Comparison of ENCODE assay signal across 26 mouse cellular contexts in the genomic region with DNA sequence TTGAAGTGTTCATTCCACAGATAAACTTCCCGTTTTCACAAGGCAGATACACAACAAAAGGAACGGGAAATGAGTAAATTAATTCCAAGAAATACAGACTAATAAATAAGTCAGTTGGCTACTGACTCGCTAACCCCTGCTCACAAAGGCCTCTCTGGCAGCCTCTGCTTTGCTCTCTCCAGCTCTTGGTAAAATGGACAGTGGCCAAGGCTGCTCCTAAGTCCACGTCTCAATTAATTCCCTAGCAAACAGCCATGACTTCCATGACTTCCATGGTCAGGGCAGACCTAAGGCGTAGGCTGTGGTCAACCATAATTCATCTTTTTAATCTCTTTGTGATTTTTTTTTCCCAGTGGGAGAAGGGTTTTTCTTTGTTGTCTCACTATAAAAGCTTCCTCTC. TPM values are rescaled to one million over a fixed set of nuclear protein-coding genes. Genes with fewer than 3 reads are reported as not detected.
DNase-seq lines count a peak whose midpoint lies in the region; ATAC-seq lines count a peak whose summit lies in the region.
"Had no signal": no experiment of that assay in that cellular context is flagged by ENCODE, and none has a peak within 500 bp of the region (broad histone marks: within the 10 kb centered on the region; RNA-seq: fewer than 3 reads in every experiment).

No protein-coding gene starts in this region.

- peak; percentile 45 for DNase-seq in adrenal gland, postnatal 10 days
- DNase-seq in adrenal gland, adult 18-20 months (ENCODE audit: low spot score in 2 of 2), result no peak
- peak; percentile 40 to 42 for DNase-seq in heart, postnatal 10 days
- peak; percentile 25 for DNase-seq in midbrain, embryonic 14.5 days
- DNase-seq in kidney, postnatal 4 days, result peak; percentile 60 to 67
- DNase-seq: cerebellum, adult 11 months; lung, postnatal 10 days; retina, postnatal 1 day; right cerebral cortex, postnatal 4 days had no signal

- ATAC-seq in heart, embryonic 11.5 days (replicated peaks; ENCODE audit: insufficient number of reproducible peaks, low FRiP score, low TSS enrichment), result no peak
- ATAC-seq in midbrain, embryonic 14.5 days (ENCODE audit: low FRiP score, low TSS enrichment), result no peak
- no peak for ATAC-seq in midbrain, embryonic 15.5 days (replicated peaks)
- ATAC-seq in intestine, embryonic 16.5 days, result no peak
- ATAC-seq: forebrain, embryonic 15.5 days had no signal

- no peak overlapping the region for H3K27ac ChIP-seq in heart, embryonic 11.5 days (ENCODE audit: low read depth, low read length)
- no peak overlapping the region for H3K27ac ChIP-seq in midbrain, embryonic 14.5 days (replicated peaks; ENCODE audit: low read depth, low read length)
- H3K27ac ChIP-seq in midbrain, embryonic 15.5 days, result no peak overlapping the region
- no peak overlapping the region for H3K27ac ChIP-seq in intestine, embryonic 16.5 days (ENCODE audit: low read length)
- H3K27ac ChIP-seq: forebrain, embryonic 15.5 days; hindbrain, embryonic 15.5 days; limb, embryonic 15.5 days; neural tube, embryonic 15.5 days had no signal

- no peak overlapping the region for H3K4me3 ChIP-seq in heart, embryonic 11.5 days (ENCODE audit: low read depth, low read length)
- H3K4me3 ChIP-seq in midbrain, embryonic 14.5 days (replicated peaks; ENCODE audit: low read depth, low read length), result no peak overlapping the region
- no peak overlapping the region for H3K4me3 ChIP-seq in midbrain, embryonic 15.5 days
- no peak overlapping the region for H3K4me3 ChIP-seq in intestine, embryonic 16.5 days (ENCODE audit: low read length)
- H3K4me3 ChIP-seq: erythroblast, embryonic 14.5 days; forebrain, embryonic 15.5 days; hindbrain, embryonic 15.5 days; limb, embryonic 15.5 days; megakaryocyte, embryonic 14.5 days; neural tube, embryonic 15.5 days had no signal

- H3K4me2 ChIP-seq in heart, embryonic 11.5 days, result no peak overlapping the region
- H3K4me2 ChIP-seq in midbrain, embryonic 14.5 days (ENCODE audit: low read length), result no peak overlapping the region
- no peak overlapping the region for H3K4me2 ChIP-seq in midbrain, embryonic 15.5 days
- no peak overlapping the region for H3K4me2 ChIP-seq in intestine, embryonic 16.5 days (ENCODE audit: low read depth, low read length)
- H3K4me2 ChIP-seq: forebrain, embryonic 15.5 days; hindbrain, embryonic 15.5 days; limb, embryonic 15.5 days; neural tube, embryonic 15.5 days had no signal

- no peaks in the 10 kb centered on the region for H3K36me3 ChIP-seq in heart, embryonic 11.5 days (ENCODE audit: control insufficient read depth, insufficient read depth, low read length)
- H3K36me3 ChIP-seq in midbrain, embryonic 14.5 days (ENCODE audit: control insufficient read depth, insufficient read depth, low read length), result no peaks in the 10 kb centered on the region
- H3K36me3 ChIP-seq in midbrain, embryonic 15.5 days (replicated peaks), result no peaks in the 10 kb centered on the region
- no peaks in the 10 kb centered on the region; the same call in 1 of the 2 replicates for H3K36me3 ChIP-seq in intestine, embryonic 16.5 days (ENCODE audit: control insufficient read depth, insufficient read depth, low read length)
- H3K36me3 ChIP-seq: forebrain, embryonic 15.5 days; hindbrain, embryonic 15.5 days; limb, embryonic 15.5 days; neural tube, embryonic 15.5 days had no signal

- WGBS in heart, embryonic 11.5 days (ENCODE audit: insufficient replicate concordance), result 67% methylated on average over 5 of the region's 5 CpGs
- WGBS in midbrain, embryonic 14.5 days, result 31% methylated on average over 5 of the region's 5 CpGs
- WGBS in midbrain, embryonic 15.5 days, result 34% methylated on average over 5 of the region's 5 CpGs
- WGBS in intestine, embryonic 16.5 days, result 65% methylated on average over 5 of the region's 5 CpGs

- no peaks in the 10 kb centered on the region for H3K4me1 ChIP-seq in heart, embryonic 11.5 days (ENCODE audit: control insufficient read depth, insufficient read depth, low read length)
- no peaks in the 10 kb centered on the region for H3K4me1 ChIP-seq in midbrain, embryonic 14.5 days (ENCODE audit: control insufficient read depth, insufficient read depth, low read length)
- H3K4me1 ChIP-seq in midbrain, embryonic 15.5 days, result 0 out of 2 replicates have a peak, but pooled peaks cover 3% of the 10 kb centered on the region
- H3K4me1 ChIP-seq in intestine, embryonic 16.5 days (ENCODE audit: control insufficient read depth, insufficient read depth, low read length), result no peaks in the 10 kb centered on the region
- H3K4me1 ChIP-seq: forebrain, embryonic 15.5 days; hindbrain, embryonic 15.5 days; limb, embryonic 15.5 days had no signal

- intact Hi-C loops in heart, postnatal 10 days (cut with DNase I), result no loop called here

- H3K9me3 ChIP-seq in heart, embryonic 11.5 days (replicated peaks; ENCODE audit: control insufficient read depth, low read length), result no peaks in the 10 kb centered on the region
- no peaks in the 10 kb centered on the region for H3K9me3 ChIP-seq in midbrain, embryonic 14.5 days (ENCODE audit: control insufficient read depth, low read length)
- H3K9me3 ChIP-seq in midbrain, embryonic 15.5 days, result no peaks in the 10 kb centered on the region
- H3K9me3 ChIP-seq in intestine, embryonic 16.5 days (ENCODE audit: control insufficient read depth, low read length), result no peaks in the 10 kb centered on the region
- H3K9me3 ChIP-seq: forebrain, embryonic 15.5 days; hindbrain, embryonic 15.5 days; limb, embryonic 15.5 days; neural tube, embryonic 15.5 days had no signal

- no peak overlapping the region for H3K9ac ChIP-seq in heart, embryonic 11.5 days (ENCODE audit: low read depth, low read length)
- H3K9ac ChIP-seq in midbrain, embryonic 14.5 days (replicated peaks; ENCODE audit: low read length), result no peak overlapping the region
- no peak overlapping the region for H3K9ac ChIP-seq in midbrain, embryonic 15.5 days
- no peak overlapping the region for H3K9ac ChIP-seq in intestine, embryonic 16.5 days (ENCODE audit: low read depth, low read length)
- H3K9ac ChIP-seq: forebrain, embryonic 15.5 days; hindbrain, embryonic 15.5 days; limb, embryonic 15.5 days; neural tube, embryonic 15.5 days had no signal

- H3K27me3 ChIP-seq in heart, embryonic 11.5 days (ENCODE audit: control insufficient read depth, insufficient read depth, low read length), result no peaks in the 10 kb centered on the region
- H3K27me3 ChIP-seq in midbrain, embryonic 14.5 days (ENCODE audit: control insufficient read depth, insufficient read depth, low read length), result no peaks in the 10 kb centered on the region
- H3K27me3 ChIP-seq in midbrain, embryonic 15.5 days (replicated peaks), result no peaks in the 10 kb centered on the region
- H3K27me3 ChIP-seq in intestine, embryonic 16.5 days (replicated peaks; ENCODE audit: control insufficient read depth, insufficient read depth, low read length), result no peaks in the 10 kb centered on the region
- H3K27me3 ChIP-seq: forebrain, embryonic 15.5 days; hindbrain, embryonic 15.5 days; limb, embryonic 15.5 days; neural tube, embryonic 15.5 days had no signal

RNA-seq across cellular contexts. Expression of a gene that starts 8.6 kb away (rescaled TPM):
- total RNA-seq in adrenal gland, postnatal 10 days (2021), result under 1 TPM in 1 of 2 experiments, not detected in 1; 0.70 TPM
- total RNA-seq in adrenal gland, adult 18-20 months (2021), result not detected
- total RNA-seq in heart, postnatal 10 days (2021), result not detected
- polyA plus RNA-seq in heart, embryonic 11.5 days (2014; fragmentation: Nextera tagmentation; extraction: Ambion mirVana), result 0.53 TPM in 1 of 2 replicates, not detected in the other
- 0.36 and 0.59 TPM in 2 replicates for polyA plus RNA-seq in midbrain, embryonic 14.5 days (2014; fragmentation: Nextera tagmentation; extraction: Ambion mirVana)
- 0.40 and 0.86 TPM in 2 replicates for polyA plus RNA-seq in midbrain, embryonic 15.5 days (2015; fragmentation: Nextera tagmentation; extraction: Ambion mirVana)
- polyA plus RNA-seq in intestine, embryonic 16.5 days (2015; fragmentation: Nextera tagmentation; extraction: Ambion mirVana), result 0.13 and 0.29 TPM in 2 replicates
- total RNA-seq: common myeloid progenitor, adult 5-6 weeks; heart, postnatal 14 days had no signal
- polyA plus RNA-seq: erythroblast, embryonic 14.5 days had no signal

RNA-seq across cellular contexts. Expression of a gene that starts 15.7 kb away (rescaled TPM):
- total RNA-seq in adrenal gland, postnatal 10 days (2021), result 10 to 100 TPM in 1 of 2 experiments, 1 to 10 TPM in 1; 9.5 to 14.1 TPM
- total RNA-seq in adrenal gland, adult 18-20 months (2021), result 1 to 10 TPM; 3.9 to 6.7 TPM
- total RNA-seq in heart, postnatal 10 days (2021), result 1 to 10 TPM; 7.3 to 9.8 TPM
- polyA plus RNA-seq in heart, embryonic 11.5 days (2014; fragmentation: Nextera tagmentation; extraction: Ambion mirVana), result 23.4 and 27.4 TPM in 2 replicates
- polyA plus RNA-seq in midbrain, embryonic 14.5 days (2014; fragmentation: Nextera tagmentation; extraction: Ambion mirVana), result 35.2 and 35.9 TPM in 2 replicates
- 35.8 and 36.2 TPM in 2 replicates for polyA plus RNA-seq in midbrain, embryonic 15.5 days (2015; fragmentation: Nextera tagmentation; extraction: Ambion mirVana)
- polyA plus RNA-seq in intestine, embryonic 16.5 days (2015; fragmentation: Nextera tagmentation; extraction: Ambion mirVana), result 27.0 and 27.8 TPM in 2 replicates

RNA-seq across cellular contexts. Expression of a gene that starts 31.0 kb away (rescaled TPM):
- not detected for total RNA-seq in adrenal gland, postnatal 10 days (2021)
- not detected for total RNA-seq in adrenal gland, adult 18-20 months (2021)
- total RNA-seq in heart, postnatal 10 days (2021), result not detected
- 0.10 and 0.21 TPM in 2 replicates for polyA plus RNA-seq in heart, embryonic 11.5 days (2014; fragmentation: Nextera tagmentation; extraction: Ambion mirVana)
- not detected in 2 replicates for polyA plus RNA-seq in midbrain, embryonic 14.5 days (2014; fragmentation: Nextera tagmentation; extraction: Ambion mirVana)
- not detected in 2 replicates for polyA plus RNA-seq in midbrain, embryonic 15.5 days (2015; fragmentation: Nextera tagmentation; extraction: Ambion mirVana)
- polyA plus RNA-seq in intestine, embryonic 16.5 days (2015; fragmentation: Nextera tagmentation; extraction: Ambion mirVana), result not detected in 2 replicates
- total RNA-seq: common myeloid progenitor, adult 5-6 weeks; granulocyte monocyte progenitor cell, adult 5-6 weeks; heart, postnatal 14 days; layer of hippocampus, postnatal 14 days; left cerebral cortex, postnatal 14 days had no signal
- polyA plus RNA-seq: embryonic facial prominence, embryonic 11.5 days; erythroblast, embryonic 14.5 days; forebrain, embryonic 15.5 days; hindbrain, embryonic 15.5 days; large intestine, adult 2 months; limb, embryonic 15.5 days; liver, embryonic 16.5 days; neural tube, embryonic 15.5 days had no signal

RNA-seq across cellular contexts. Expression of a gene that starts 59.9 kb away (rescaled TPM):
- 100 to 1,000 TPM; 194 TPM for total RNA-seq in adrenal gland, postnatal 10 days (2021)
- total RNA-seq in adrenal gland, adult 18-20 months (2021), result 100 to 1,000 TPM; 134 to 139 TPM
- 100 to 1,000 TPM; 327 to 353 TPM for total RNA-seq in heart, postnatal 10 days (2021)
- 443 and 519 TPM in 2 replicates for polyA plus RNA-seq in heart, embryonic 11.5 days (2014; fragmentation: Nextera tagmentation; extraction: Ambion mirVana)
- 109 and 181 TPM in 2 replicates for polyA plus RNA-seq in midbrain, embryonic 14.5 days (2014; fragmentation: Nextera tagmentation; extraction: Ambion mirVana)
- polyA plus RNA-seq in midbrain, embryonic 15.5 days (2015; fragmentation: Nextera tagmentation; extraction: Ambion mirVana), result 154 and 156 TPM in 2 replicates
- polyA plus RNA-seq in intestine, embryonic 16.5 days (2015; fragmentation: Nextera tagmentation; extraction: Ambion mirVana), result 276 and 282 TPM in 2 replicates

Comparison
In these comparisons a context has a peak if more than half of its experiments do, and no peak if none do; other contexts are left out.
1. DNase-seq: peak in adrenal gland, postnatal 10 days (single experiment), heart, postnatal 10 days (2 of 2), midbrain, embryonic 14.5 days (single experiment) and kidney, postnatal 4 days (2 of 2); none in adrenal gland, adult 18-20 months (0 of 2).